Mouse (Mus musculus) CH12F3 (cell line): ENCODE data around the gene Ctps2.
"Not testable (repeated sequence)": the region's sequence is repeated elsewhere in the genome, so short reads cannot be mapped to it uniquely, and the experiment has no call there.

Experiments
- in situ Hi-C: fragments of 300-500 bp; cut with MboI; formaldehyde crosslinking; loops from 2 replicates; pipeline ENCODE4 v1.14.3; 2020; ENCODE audit warnings: low sequenced_read_pairs

Gene Ctps2

DNA sequence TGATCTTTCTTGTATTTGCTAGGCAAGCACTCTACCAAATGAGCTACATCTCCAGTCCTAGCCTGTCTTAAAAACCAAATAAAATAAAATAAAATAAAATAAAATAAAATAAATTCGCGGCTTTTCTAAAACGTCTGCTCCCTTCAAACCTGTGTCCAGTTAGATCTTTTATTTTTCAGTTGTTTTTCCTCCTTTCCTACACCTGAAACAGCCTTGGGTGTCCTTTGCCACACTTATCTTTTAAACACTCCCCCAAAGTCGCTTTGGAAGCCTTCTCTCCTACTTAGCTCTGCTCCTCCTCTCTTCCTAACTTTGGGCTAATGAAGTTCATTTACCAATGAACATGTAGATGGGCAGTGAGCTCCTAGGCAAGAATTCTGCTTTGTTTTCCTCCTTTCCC is at the start of gene Ctps2:
Gene Ctps2, plus strand, starts transcription at position 301 of the 400 bp plus-strand sequence.
- in situ Hi-C loops, result loop anchor here (25.0 kb wide), 1 partner anchor 1036 kb away; no protein-coding TSS in a partner anchor

DNA sequence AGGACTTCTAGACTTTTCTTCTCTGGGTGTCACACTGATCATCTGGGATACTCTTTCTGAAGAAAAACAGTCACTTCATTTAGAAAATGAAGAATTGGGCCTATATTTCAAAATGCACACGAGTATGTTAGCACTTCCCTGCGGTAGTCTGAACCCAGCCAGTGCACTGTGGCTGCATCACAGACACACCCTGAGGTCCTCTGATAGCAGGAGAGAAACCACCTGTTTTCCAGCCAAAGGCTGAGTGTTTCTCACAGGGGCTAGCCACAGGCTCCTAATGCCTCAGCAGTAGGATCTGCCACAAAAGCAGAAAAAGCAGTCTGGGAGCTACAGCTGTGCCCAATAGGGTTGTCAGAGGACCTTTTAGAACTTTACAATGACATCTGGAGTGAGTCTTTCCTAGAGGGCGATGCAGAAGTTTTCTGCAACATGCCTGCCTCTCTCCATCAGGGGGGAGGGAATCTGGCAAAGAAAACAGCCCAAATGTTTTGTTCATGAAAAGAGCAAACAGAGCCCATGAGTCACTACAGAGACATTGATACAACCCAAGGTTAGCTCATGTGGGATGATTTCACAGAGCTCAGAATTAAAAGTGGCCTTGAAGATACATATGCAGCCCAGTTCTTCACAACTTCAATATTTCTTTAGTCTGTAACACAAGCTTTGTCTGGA is 32.6 kb upstream of the Ctps2 start:
- in situ Hi-C loops, result no loop called here

DNA sequence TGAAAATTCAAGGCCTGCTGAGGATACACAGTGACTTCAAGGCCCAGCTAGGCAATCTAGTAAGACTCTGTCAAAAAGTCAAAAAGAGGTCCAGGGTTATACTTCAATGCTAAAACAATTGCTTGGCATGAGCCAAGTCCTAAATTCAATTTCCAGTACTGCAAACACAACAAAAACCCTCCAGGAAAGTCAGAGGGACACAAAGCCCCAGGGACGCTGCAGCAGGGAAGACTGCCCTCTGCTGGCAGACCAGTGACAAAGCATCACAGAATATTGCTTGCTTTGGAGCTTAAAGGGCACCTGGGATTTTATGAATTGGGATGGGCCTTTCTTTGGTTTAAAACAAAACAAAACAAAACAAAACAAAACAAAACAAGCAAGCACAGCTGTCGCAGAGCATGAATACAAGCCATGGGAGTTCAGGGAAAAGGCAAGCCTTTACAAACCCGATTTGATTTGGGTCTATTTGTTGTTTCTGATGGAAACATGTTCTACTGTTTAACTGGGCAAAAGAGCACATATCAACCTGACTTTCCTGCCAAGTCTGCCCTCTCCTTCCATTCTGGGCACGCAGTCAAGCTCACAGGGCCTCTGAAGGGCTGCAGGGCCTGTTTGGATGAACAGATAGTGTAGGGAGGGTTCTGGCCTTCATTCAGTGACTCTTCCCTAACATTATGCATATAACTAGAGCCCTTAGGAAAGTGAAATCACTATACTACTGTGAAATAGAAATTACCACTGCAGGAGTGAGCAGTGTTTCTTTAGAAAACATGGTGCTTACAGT is 29.1 kb upstream of the Ctps2 start:
- in situ Hi-C loops, result no loop called here

DNA sequence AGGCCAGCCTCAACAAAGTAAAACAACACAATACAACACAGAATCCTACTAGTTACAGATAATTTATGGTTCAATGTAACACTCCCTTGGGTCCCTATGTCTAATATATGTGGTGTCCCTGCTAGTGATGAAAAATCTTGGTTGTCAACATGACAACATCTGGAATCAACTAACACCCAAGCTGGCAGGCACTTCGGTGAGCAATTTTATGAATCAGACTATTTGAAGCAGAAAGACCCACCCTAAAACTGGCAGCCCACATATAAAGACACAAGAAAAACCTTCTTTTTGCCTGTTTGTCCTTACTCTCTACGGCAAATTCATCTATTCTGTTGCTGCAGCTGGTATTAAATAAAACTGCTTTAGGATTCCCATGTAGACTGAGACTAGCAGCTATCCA is 27.3 kb upstream of the Ctps2 start:
- in situ Hi-C loops, result no loop called here

DNA sequence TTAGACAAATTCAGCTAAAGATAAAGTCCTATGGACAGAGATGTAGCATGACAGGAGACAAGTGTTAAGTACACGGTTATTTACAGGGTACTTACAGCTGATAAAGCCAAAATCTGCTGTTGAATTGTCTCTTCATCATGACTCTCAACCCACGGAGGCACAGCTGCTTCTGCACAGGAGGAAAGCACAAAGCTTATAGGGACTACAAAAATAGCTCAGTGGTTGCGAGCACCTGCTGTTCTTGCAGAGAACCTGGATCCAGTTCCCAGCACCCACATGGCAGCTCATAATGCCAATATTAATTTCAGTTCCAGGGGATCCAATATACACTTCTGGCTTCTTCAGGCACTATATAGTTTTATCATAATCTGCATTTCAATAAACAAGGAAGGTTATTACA is 22.8 kb upstream of the Ctps2 start:
- in situ Hi-C loops, result no loop called here

DNA sequence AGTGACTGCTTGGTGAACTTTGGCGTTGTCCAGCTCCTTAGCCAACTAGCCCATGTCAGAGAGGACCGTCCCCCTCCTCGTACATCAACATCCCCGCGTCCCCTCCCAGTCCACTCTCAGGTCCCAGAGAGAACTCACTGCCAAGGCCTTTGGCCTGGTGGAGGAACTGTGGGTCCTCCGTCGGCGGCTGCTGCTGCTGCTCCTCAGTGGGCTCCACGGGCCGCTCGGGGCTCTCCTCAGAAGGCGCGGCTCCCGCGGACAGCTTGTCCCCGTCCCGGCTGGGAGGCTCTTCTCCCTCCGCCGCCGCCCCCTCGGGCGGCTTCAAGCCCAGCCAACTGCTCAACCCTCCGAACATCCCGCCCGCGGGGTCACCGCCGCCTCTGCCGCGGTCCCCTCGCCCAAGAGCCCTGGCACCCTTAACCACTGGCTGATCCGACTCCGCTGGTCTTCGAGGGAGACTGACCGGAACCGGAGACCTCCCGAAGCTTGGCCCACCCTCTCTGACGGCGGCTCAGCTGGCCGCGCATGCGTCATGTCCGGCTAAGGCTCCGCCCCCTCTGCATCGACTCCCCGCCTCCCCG is 13.0 kb upstream of the Ctps2 start, which contains the start of gene Syap1:
Gene Syap1, minus strand, starts transcription at position 517 of the 581 bp plus-strand sequence.
- in situ Hi-C loops, result no loop called here

DNA sequence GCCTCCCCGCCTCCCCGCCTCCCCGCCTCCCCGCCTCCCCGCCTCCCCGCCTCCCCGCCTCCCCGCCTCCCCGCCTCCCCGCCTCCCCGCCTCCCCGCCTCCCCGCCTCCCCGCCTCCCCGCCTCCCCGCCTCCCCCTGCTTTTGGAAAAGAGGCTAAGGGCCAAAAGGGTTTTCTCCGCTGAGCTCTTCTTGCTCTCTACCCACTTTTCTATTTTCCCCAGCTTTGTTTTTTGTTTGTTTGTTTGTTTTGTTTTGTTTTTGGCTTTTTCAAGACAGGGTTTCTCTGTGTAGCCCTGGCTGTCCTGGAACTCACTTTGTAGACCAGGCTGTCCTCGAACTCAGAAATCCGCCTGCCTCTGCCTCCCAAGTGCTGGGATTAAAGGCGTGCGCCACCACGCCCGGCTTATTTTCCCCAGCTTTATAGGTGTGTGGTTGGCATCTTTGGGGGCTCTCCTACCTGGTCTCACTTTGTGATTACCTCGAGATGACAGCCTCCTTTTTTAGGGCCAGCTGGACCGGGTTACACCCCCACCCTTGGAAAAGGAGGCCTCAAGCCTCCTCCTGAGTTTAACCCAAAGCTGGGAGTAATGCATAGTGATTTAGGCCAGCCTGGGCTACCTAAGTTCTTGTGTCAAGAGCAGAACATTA is 12.3 kb upstream of the Ctps2 start:
- in situ Hi-C loops, result not testable (repeated sequence)

DNA sequence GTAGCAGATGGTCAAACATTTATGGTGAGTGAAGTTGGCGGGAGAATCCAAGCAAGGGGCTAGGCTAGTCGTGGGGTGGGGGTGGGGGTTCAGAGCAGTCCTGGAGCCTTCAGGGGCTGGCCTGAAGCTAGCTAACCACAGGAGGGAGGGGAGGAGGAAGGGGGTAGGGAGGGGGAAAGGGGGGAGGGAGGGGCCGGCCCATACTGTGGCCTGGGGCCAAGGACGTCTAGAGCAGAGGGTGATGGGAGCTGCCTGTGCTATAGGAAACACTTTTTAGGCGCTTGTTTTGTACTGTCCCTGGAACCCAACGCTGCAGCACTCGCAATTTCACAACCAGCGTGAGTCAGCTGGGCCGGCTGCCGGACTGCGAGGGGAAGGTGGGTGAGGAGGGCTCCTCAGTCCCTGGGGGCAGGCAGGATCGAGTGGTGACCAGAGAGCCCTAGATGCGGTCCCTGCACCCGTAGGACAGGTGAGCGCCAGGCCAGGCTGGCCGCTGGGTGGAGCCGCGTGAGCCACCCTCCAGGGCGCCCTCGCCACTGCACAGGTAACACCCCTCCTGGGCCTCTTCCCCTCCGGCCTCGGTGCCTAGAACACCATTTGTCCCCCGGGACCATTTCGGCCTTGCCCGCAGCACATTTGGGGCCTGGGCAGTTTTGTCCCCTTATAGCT is 467 bp downstream of the Ctps2 start:
- in situ Hi-C loops, result loop anchor here (25.0 kb wide), 1 partner anchor 1036 kb away; no protein-coding TSS in a partner anchor

DNA sequence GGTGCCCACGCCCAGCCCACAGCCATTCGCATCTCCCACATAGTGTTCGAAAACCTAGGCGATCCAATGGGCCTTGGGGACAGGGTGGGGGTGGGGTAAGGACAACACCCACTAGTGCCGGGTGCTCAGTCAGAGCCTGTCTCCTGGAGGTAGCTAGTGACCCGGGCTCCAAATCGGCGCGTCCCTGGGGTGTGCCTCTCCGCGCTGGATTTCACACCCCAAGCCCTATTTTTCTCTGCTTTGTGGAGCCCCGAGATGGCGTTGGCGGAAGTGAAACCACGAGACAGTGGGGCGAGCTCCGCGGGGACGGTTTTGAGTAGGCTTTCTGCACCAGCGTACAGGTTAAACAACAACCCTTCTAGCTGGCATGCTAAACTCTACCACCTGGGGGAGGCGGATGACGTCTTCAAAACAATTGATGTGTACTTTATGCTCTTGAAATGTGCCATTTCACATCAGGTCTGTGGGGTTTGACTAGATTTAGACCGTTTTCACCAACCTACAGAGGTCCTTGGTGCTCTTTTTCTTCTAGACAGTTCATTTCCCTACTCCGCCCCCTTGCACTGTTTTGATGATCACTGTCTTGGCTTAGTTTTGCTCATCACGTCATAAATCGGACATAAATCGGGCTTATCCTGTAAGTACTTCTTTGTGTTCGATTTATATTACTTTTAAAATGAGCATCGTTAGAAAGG is 1.1 kb downstream of the Ctps2 start:
- in situ Hi-C loops, result loop anchor here (25.0 kb wide), 1 partner anchor 1035 kb away; no protein-coding TSS in a partner anchor

DNA sequence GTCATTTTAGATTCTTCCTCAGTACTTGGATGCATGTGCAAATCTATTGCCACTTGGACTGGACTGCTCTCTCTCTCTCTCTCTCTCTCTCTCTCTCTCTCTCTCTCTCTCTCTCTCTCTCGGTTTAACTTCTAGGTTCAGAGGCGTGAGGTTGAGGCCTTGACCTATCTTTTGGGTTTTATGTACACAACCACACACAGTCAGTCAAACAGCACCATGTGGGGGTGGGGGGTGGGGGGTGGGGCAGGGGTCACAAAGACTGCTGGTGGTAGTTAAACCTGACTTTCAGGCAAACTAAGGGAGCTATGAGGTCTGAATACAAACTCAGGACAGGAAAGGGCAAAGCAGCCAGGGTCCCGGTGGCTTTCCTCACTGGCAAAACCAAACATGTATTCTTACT is 6.5 kb downstream of the Ctps2 start:
- in situ Hi-C loops, result loop anchor here (25.0 kb wide), 1 partner anchor 1030 kb away; no protein-coding TSS in a partner anchor

DNA sequence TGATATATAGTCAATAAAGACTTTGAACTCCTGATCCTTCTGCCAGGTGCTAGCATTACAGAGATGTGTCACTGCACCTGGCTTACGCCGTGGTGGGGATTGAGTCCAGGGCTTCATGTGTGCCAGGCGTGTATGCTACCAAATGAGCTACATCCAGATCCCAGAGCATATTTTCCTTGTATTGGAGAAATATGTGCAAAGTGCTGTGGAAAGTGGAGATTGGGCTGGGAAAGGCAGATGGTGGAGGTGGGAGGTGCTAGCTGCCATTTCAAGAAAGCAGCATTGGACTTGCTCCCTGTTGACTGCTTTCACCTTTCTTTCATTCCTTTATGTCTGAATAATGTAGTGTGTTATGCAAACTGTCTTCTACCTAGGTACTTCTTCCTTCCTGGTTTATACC is 12.6 kb downstream of the Ctps2 start:
- in situ Hi-C loops, result loop anchor here (25.0 kb wide), 1 partner anchor 1024 kb away; no protein-coding TSS in a partner anchor

DNA sequence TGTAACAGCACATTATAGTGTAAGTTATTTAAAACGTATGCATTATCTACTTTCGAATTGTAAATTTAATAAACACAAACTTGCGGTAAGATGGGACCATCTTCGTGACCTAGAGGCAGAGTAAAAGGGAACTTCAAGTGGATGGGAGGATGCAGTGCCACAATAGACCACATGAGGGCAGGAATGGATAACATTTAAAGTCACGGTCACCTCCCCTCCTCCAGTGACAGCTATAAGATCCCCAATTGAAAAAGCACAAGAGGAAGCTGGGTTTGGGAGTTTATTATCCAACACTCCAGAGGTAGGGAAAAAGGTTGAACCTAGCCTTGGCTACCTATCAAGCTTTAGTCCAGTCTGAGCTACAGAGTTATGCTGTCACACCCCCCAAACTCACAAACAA is 14.7 kb downstream of the Ctps2 start:
- in situ Hi-C loops, result loop anchor here (25.0 kb wide), 1 partner anchor 1022 kb away; no protein-coding TSS in a partner anchor

DNA sequence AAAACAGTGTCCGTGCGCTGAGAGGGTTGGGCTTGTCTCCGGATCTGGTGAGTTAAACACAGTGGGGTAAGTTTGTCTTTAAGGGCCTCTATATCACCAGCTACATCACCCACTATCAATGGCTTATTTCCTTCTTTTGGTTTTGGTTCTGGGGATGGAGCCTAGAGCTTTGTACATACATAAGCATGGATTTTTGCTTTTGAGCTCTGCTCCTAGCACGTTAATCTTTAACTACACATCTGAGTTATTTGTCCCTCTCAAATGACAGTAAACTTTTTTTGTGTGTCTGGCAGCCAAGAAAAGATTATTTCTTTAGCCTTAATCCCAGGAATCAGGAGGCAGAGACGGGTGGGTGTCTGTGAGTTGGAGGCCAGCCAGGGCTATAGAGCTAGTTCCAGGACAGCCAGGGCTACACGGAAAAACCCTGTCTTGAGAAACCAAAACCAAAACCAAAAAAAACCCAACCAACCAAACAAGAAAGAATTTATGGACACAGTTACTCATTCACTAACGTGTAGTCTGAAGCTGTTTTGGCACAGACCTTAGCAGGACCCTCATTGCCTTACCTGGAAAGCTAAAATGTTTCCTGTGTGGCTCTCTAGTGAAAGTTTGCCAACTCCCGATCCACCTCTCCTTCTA is 20.6 kb downstream of the Ctps2 start:
- in situ Hi-C loops, result loop anchor here (25.0 kb wide), 1 partner anchor 1016 kb away; no protein-coding TSS in a partner anchor

DNA sequence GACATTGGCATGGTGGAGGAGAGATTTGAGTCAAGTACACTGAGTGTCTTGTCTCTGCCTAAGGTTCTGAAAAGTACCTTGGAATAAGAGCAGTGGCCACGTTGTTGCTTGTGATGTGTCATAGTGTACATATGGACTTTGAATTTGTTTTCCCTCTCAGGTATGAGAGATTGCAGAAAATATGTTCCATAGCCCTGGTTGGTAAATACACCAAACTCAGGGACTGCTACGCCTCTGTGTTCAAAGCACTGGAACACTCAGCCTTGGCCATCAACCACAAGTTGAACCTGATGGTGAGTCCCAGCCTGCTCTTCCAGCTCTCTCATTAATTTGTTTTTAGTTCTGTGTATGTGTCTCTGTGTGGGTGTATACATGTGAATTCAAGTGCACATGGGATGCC is 30.4 kb downstream of the Ctps2 start:
- in situ Hi-C loops, result no loop called here

DNA sequence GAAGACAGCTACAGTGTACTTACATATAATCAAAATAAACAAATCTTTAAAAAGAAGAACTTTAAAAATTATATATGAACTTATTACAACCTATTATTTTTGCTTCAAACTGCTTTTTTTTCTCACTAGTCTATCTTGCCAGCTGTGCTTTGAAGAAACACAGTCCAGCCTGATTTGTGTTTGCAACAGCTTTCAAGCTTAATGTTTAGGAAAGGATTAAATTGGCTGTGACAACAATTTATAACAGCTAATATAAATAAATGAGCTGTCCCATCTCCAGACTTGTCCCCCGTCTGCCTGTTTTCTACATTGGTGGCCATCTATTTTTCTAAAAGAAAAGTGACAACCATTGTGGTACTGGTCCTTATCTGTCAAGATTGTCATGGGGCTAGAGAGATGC is 41.0 kb downstream of the Ctps2 start:
- in situ Hi-C loops, result no loop called here

DNA sequence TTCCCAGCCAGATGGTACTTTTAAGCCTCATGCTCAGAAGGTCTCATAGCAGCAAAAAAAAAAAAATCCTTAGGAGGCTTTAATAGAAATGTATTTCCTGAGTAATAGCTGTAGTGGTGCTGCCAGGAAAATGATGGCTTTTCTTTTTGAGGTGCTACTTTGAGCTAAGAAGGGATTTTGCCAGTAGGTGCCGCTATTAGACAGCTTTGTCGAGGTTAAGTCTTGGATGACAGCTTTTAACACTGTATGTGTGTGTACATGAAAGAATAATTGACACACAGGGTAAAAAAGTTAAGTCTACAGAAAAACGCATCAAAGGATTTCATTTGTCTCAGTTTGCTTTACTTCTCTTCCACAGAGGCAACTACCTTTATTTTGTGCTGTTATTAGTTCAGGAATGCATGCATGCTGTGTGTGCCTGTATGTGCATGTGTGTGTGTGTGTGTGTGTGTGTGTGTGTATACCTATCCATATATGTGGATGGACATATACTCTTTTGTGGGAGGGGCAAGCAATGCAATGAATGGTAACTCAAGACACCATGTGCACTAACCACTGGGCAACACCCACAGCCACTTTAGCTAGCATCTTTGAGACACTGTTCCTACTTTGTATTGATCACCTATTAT is 48.9 kb downstream of the Ctps2 start:
- in situ Hi-C loops, result no loop called here

DNA sequence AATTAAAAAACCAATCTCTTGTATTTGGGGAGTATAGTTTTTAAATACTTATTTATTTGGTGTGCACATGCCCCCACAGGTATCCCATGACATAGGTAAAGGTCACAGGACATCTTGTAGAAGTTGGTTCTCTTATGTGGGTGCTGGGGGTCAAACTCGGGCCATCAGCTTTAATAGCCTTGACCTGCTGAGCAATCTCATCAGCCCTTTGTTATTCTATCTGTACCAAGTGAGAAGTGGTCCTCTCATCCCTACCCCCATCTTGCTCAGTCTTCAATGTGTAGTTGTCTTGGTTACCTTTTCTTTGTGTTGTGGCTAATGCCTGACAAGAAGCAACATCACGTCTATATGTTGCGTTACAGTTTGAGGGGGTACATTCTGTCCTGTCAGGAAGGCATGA is 56.9 kb downstream of the Ctps2 start:
- in situ Hi-C loops, result no loop called here

DNA sequence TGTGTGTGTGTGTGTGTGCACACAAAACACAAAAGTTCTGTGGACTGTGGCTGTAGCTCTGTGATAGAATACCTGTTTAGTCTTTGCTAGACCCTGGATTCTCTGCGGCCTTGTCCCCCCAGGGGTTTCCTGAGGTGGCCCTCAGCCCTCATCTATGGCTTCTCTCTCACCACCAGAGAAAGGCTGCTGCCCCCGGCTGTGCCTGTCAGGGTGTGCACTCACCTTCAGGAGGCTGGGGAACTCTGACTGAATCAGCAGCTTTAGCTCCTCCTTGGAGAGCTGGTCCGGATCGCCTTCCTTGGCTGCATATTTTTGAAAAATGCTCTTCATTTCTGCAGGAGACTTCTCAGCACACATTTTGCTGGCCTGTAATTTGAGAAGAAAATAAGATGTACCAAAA is 62.8 kb downstream of the Ctps2 start:
- in situ Hi-C loops, result no loop called here

DNA sequence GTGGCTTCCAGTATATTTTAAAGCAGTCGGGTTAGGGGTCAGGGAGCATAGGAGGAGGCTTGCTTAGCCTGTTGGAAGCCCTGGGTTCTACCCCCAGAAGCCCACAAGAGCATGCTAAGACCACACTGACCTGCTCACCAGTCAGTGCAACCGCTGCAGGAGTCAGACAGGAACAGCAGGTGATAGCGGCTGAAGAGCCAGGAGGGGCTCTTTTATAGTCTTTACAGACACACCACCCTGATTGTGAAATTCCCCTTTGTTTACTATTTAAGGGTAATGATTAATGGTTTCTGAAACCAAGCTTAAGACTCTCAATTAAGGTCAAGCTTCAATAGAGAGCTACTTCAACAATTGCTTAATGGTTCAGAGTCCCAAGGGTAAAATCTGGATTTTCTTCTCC is 63.3 kb downstream of the Ctps2 start, which contains the start of gene S100g:
Gene S100g, minus strand, starts transcription at position 217 of the 400 bp plus-strand sequence.
- in situ Hi-C loops, result no loop called here
